In the genomic region with DNA sequence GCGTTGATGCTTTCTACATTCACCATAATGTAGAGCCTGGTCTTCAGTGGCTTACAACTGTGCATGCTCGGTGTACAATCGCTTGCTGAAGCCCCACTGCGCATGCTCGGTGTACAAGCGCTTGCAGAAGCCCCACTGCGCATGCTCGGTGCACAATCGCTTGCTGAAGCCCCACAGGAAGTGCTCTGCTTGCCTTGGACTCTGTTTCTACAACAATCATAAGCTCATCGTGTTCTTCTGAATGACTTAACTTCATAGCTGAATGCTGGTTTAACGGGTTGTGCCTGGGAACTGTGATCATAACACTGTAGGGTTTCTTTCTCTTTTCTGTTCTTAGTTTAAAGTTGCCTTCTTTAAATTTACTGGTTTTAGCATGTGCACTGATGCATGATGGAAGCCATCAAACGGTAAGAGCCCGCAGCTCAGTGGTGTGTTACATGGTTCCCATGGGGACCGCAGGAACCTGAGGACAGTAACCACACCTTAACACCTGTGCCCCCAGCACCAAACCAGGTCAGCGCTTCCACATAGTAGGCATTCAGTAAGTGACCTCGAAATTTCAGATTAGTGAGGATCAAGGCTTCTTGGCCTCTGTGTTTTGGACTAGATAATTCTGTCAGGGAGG, we compare ENCODE assay signal across 25 mouse cellular contexts.
DNase-seq lines count a peak whose midpoint lies in the region; ATAC-seq and TF ChIP-seq lines count a peak whose summit lies in the region.
"Had no signal": no experiment of that assay in that cellular context is flagged by ENCODE, and none has a peak within 500 bp of the region (broad histone marks: within the 10 kb centered on the region; RNA-seq: fewer than 3 reads in every experiment).

No protein-coding gene starts in this region.

- H3K27me3 ChIP-seq in kidney, postnatal 0 days (ENCODE audit: insufficient read depth, low read length) = no peaks in the 10 kb centered on the region
- H3K27me3 ChIP-seq: heart, embryonic 12.5 days; hindbrain, embryonic 13.5 days; liver, embryonic 15.5 days; megakaryocyte, embryonic 14.5 days; midbrain, embryonic 12.5 days; neural tube, embryonic 13.5 days had no signal

- no peaks in the 10 kb centered on the region for H3K9me3 ChIP-seq in kidney, postnatal 0 days (replicated peaks; ENCODE audit: low read length)
- H3K9me3 ChIP-seq: G1E; heart, embryonic 12.5 days; hindbrain, embryonic 13.5 days; liver, embryonic 15.5 days; megakaryocyte, embryonic 14.5 days; midbrain, embryonic 12.5 days; neural tube, embryonic 13.5 days had no signal

- DNase-seq in kidney, postnatal 0 days (ENCODE audit: low spot score) = no peak
- no peak for DNase-seq in kidney, adult 18-20 months
- DNase-seq in B cell, adult 2 months = peak; percentile 72 to 76
- DNase-seq in spleen, adult 12 weeks (ENCODE audit: low spot score) = peak; percentile 14
- DNase-seq in spleen, postnatal 4 days (ENCODE audit: low spot score in 2 of 2) = peak; percentile 52 to 80
- no peak for DNase-seq in cerebellum, adult 11 months
- DNase-seq in gastrocnemius, adult 8-10 months (ENCODE audit: low spot score in 2 of 2) = no peak
- no peak for DNase-seq in heart, adult 9 months (ENCODE audit: low spot score in 2 of 2)
- DNase-seq: adrenal gland, postnatal 14 days; cerebellum, adult 18-20 months; cerebellum, postnatal 10 days; gastrocnemius, postnatal 36 days; heart, adult 18-20 months; heart, postnatal 4 days; retina, postnatal 1 day; right cerebral cortex, postnatal 14 days had no signal

- 0 out of 2 replicates have a peak, but pooled peaks have one; percentile 37 for ATAC-seq in kidney, postnatal 0 days (replicated peaks; ENCODE audit: low FRiP score, low read depth)
- ATAC-seq: intestine, postnatal 0 days had no signal

- H3K4me3 ChIP-seq in kidney, postnatal 0 days (replicated peaks; ENCODE audit: low read depth, low read length) = no peak overlapping the region
- H3K4me3 ChIP-seq: erythroblast, embryonic 14.5 days; heart, embryonic 12.5 days; hindbrain, embryonic 13.5 days; liver, embryonic 15.5 days; megakaryocyte, embryonic 14.5 days; midbrain, embryonic 12.5 days; neural tube, embryonic 13.5 days had no signal

- WGBS in kidney, postnatal 0 days = 68% methylated on average over 16 of the region's 16 CpGs

- H3K36me3 ChIP-seq in kidney, postnatal 0 days (ENCODE audit: insufficient read depth, low read length) = no peaks in the 10 kb centered on the region
- H3K36me3 ChIP-seq: hindbrain, embryonic 13.5 days; liver, embryonic 15.5 days; midbrain, embryonic 12.5 days; neural tube, embryonic 13.5 days had no signal

- no peak overlapping the region for H3K4me2 ChIP-seq in kidney, postnatal 0 days (ENCODE audit: low read length)
- H3K4me2 ChIP-seq: heart, embryonic 12.5 days; hindbrain, embryonic 13.5 days; liver, embryonic 15.5 days; midbrain, embryonic 12.5 days; neural tube, embryonic 13.5 days had no signal

- H3K9ac ChIP-seq in kidney, postnatal 0 days (ENCODE audit: low read depth, low read length) = no peak overlapping the region
- H3K9ac ChIP-seq: heart, embryonic 12.5 days; hindbrain, embryonic 13.5 days; liver, embryonic 15.5 days; midbrain, embryonic 12.5 days; neural tube, embryonic 13.5 days had no signal

- no peak for TF ChIP-seq CTCF in kidney, postnatal 0 days (IDR thresholded peaks at IDR 0.05; ENCODE audit: low read depth)

- no peaks in the 10 kb centered on the region for H3K4me1 ChIP-seq in kidney, postnatal 0 days (replicated peaks; ENCODE audit: insufficient read depth, low read length)

- no peak overlapping the region for H3K27ac ChIP-seq in kidney, postnatal 0 days
- H3K27ac ChIP-seq: hindbrain, embryonic 13.5 days; liver, embryonic 15.5 days; midbrain, embryonic 12.5 days; neural tube, embryonic 13.5 days had no signal

Comparison
In these comparisons a context has a peak if more than half of its experiments do, and no peak if none do; other contexts are left out.
1. DNase-seq: peak in B cell, adult 2 months (2 of 2), spleen, adult 12 weeks (single experiment) and spleen, postnatal 4 days (2 of 2); none in kidney, postnatal 0 days (single experiment), kidney, adult 18-20 months (single experiment), cerebellum, adult 11 months (single experiment), gastrocnemius, adult 8-10 months (0 of 2) and heart, adult 9 months (0 of 2).